Mouse (Mus musculus): Measurements from ENCODE around the gene Ttll12. TPM values are rescaled to one million over a fixed set of nuclear protein-coding genes. Genes with fewer than 3 reads are reported as not detected.

The Ttll12 gene
- polyA plus RNA-seq, 2 experiments, result 29.9 to 36.2 TPM

- Histone ChIP-seq H3K27ac (peak overlapping the region; percentile 100), H3K27me3 (ENCODE audit: control insufficient read depth, insufficient read depth, low read length) (no peaks in the 10 kb centered on the region), H3K4me2 (ENCODE audit: low read depth) (peak overlapping the region; percentile 99), H3K4me1 (replicated peaks; ENCODE audit: control insufficient read depth in 2 of 2, insufficient read depth in 2 of 2, low read length in 1 of 2) (peaks cover 34 to 39% of the 10 kb centered on the region in 2 experiments), H3K4me3 (ENCODE audit: insufficient read depth in 1 of 2, low read depth in 2 of 2, low read length in 2 of 2) (peak overlapping the region; percentile 81 to 84), H3K9ac (replicated peaks) (peak overlapping the region; percentile 97), H3K36me3 (replicated peaks; ENCODE audit: control insufficient read depth, insufficient read depth, low read depth) (peaks cover 42% of the 10 kb centered on the region), H3K9me3 (ENCODE audit: control insufficient read depth, low read length) (no peaks in the 10 kb centered on the region)
- 38% methylated on average over 6 of the region's 6 CpGs for WGBS (ENCODE audit: insufficient replicate concordance)
- TF ChIP-seq EP300 (IDR thresholded peaks at IDR 0.05; ENCODE audit: low read depth) (no peak), CTCF (IDR thresholded peaks at IDR 0.05; ENCODE audit: low read depth) (no peak)
- DNase-seq (ENCODE audit: low read depth in 3 of 3, low spot score in 3 of 3), result no peak
- no peak for ATAC-seq (ENCODE audit: insufficient read depth)
Measured at GRCm38 (mm10) chr15:83591758-83592157, 3.2 kb downstream of the Ttll12 start.

GRCm38 (mm10) chr15:83590841-83591240 lies 4.1 kb downstream of the Ttll12 start:
- peaks cover 5% of the 10 kb centered on the region for H3K9me3 ChIP-seq (ENCODE audit: control insufficient read depth, low read length)
- peaks cover 51% of the 10 kb centered on the region for H3K36me3 ChIP-seq (replicated peaks; ENCODE audit: control insufficient read depth, insufficient read depth, low read depth)
- peak overlapping the region; percentile 100 for H3K27ac ChIP-seq
- peaks cover 31 to 37% of the 10 kb centered on the region in 2 experiments for H3K4me1 ChIP-seq (replicated peaks; ENCODE audit: control insufficient read depth in 2 of 2, insufficient read depth in 2 of 2, low read length in 1 of 2)
- DNase-seq (ENCODE audit: low read depth in 3 of 3, low spot score in 3 of 3) (no peak), ATAC-seq (ENCODE audit: insufficient read depth) (no peak)
- no peak for TF ChIP-seq CTCF (IDR thresholded peaks at IDR 0.05; ENCODE audit: low read depth)
- no peak for TF ChIP-seq EP300 (IDR thresholded peaks at IDR 0.05; ENCODE audit: low read depth)
- peak overlapping the region; percentile 97 for H3K9ac ChIP-seq (replicated peaks)
- H3K27me3 ChIP-seq (ENCODE audit: control insufficient read depth, insufficient read depth, low read length), result no peaks in the 10 kb centered on the region
- WGBS (ENCODE audit: insufficient replicate concordance), result 86% methylated on average over 4 of the region's 4 CpGs
- H3K4me3 ChIP-seq (ENCODE audit: insufficient read depth in 1 of 2, low read depth in 2 of 2, low read length in 2 of 2), result peak overlapping the region in 1 of 2 experiments; percentile 81; a peak in 2 of 4 replicates
- peak overlapping the region; percentile 99 for H3K4me2 ChIP-seq (ENCODE audit: low read depth)

GRCm38 (mm10) chr15:83584741-83585220 lies 10.2 kb downstream of the Ttll12 start:
- ATAC-seq (ENCODE audit: insufficient read depth) (no peak), DNase-seq (ENCODE audit: low read depth in 3 of 3, low spot score in 3 of 3) (no peak)
- peaks cover 6% of the 10 kb centered on the region for H3K9me3 ChIP-seq (ENCODE audit: control insufficient read depth, low read length)
- no peak overlapping the region for H3K4me3 ChIP-seq (ENCODE audit: insufficient read depth in 1 of 2, low read depth in 2 of 2, low read length in 2 of 2)
- no peak overlapping the region for H3K9ac ChIP-seq (replicated peaks)
- no peaks in the 10 kb centered on the region for H3K27me3 ChIP-seq (ENCODE audit: control insufficient read depth, insufficient read depth, low read length)
- H3K36me3 ChIP-seq (replicated peaks; ENCODE audit: control insufficient read depth, insufficient read depth, low read depth), result peaks cover 90% of the 10 kb centered on the region
- H3K4me2 ChIP-seq (ENCODE audit: low read depth), result no peak overlapping the region
- TF ChIP-seq CTCF (IDR thresholded peaks at IDR 0.05; ENCODE audit: low read depth) (no peak), EP300 (IDR thresholded peaks at IDR 0.05; ENCODE audit: low read depth) (no peak)
- WGBS (ENCODE audit: insufficient replicate concordance), result 87% methylated on average over 6 of the region's 6 CpGs
- no peak overlapping the region for H3K27ac ChIP-seq
- H3K4me1 ChIP-seq (replicated peaks; ENCODE audit: control insufficient read depth in 2 of 2, insufficient read depth in 2 of 2, low read length in 1 of 2), result peaks cover 13 to 14% of the 10 kb centered on the region in 2 experiments

GRCm38 (mm10) chr15:83583419-83584156 lies 11.4 kb downstream of the Ttll12 start:
- Histone ChIP-seq H3K4me2 (ENCODE audit: low read depth) (peak overlapping the region; percentile 51), H3K27me3 (ENCODE audit: control insufficient read depth, insufficient read depth, low read length) (no peaks in the 10 kb centered on the region), H3K4me1 (replicated peaks; ENCODE audit: control insufficient read depth in 2 of 2, insufficient read depth in 2 of 2, low read length in 1 of 2) (peaks cover 13 to 14% of the 10 kb centered on the region in 2 experiments), H3K27ac (peak overlapping the region; percentile 18), H3K36me3 (replicated peaks; ENCODE audit: control insufficient read depth, insufficient read depth, low read depth) (peaks cover 92% of the 10 kb centered on the region), H3K9me3 (ENCODE audit: control insufficient read depth, low read length) (peaks cover 6% of the 10 kb centered on the region), H3K9ac (replicated peaks) (peak overlapping the region; percentile 47), H3K4me3 (ENCODE audit: insufficient read depth in 1 of 2, low read depth in 2 of 2, low read length in 2 of 2) (no peak overlapping the region; a peak in 1 of 4 replicates)
- DNase-seq (ENCODE audit: low read depth in 3 of 3, low spot score in 3 of 3) (peak in 1 of 3 experiments; percentile 52), ATAC-seq (ENCODE audit: insufficient read depth) (peak; percentile 82)
- 59% methylated on average over 8 of the region's 8 CpGs for WGBS (ENCODE audit: insufficient replicate concordance)
- TF ChIP-seq EP300 (IDR thresholded peaks at IDR 0.05; ENCODE audit: low read depth), result no peak
- TF ChIP-seq CTCF (IDR thresholded peaks at IDR 0.05; ENCODE audit: low read depth), result peak; percentile 85

- ATAC-seq (ENCODE audit: insufficient read depth) (no peak), DNase-seq (ENCODE audit: low read depth in 3 of 3, low spot score in 3 of 3) (no peak)
- no peak overlapping the region; the same call in 1 of the 2 replicates for H3K27ac ChIP-seq
- H3K4me1 ChIP-seq (replicated peaks; ENCODE audit: control insufficient read depth in 2 of 2, insufficient read depth in 2 of 2, low read length in 1 of 2), result peaks cover 13 to 14% of the 10 kb centered on the region in 2 experiments
- peaks cover 92% of the 10 kb centered on the region for H3K36me3 ChIP-seq (replicated peaks; ENCODE audit: control insufficient read depth, insufficient read depth, low read depth)
- no peak overlapping the region for H3K4me2 ChIP-seq (ENCODE audit: low read depth)
- no peak overlapping the region for H3K9ac ChIP-seq (replicated peaks)
- 82% methylated on average over 4 of the region's 4 CpGs for WGBS (ENCODE audit: insufficient replicate concordance)
- no peaks in the 10 kb centered on the region for H3K27me3 ChIP-seq (ENCODE audit: control insufficient read depth, insufficient read depth, low read length)
- peaks cover 6% of the 10 kb centered on the region for H3K9me3 ChIP-seq (ENCODE audit: control insufficient read depth, low read length)
- H3K4me3 ChIP-seq (ENCODE audit: insufficient read depth in 1 of 2, low read depth in 2 of 2, low read length in 2 of 2), result no peak overlapping the region
- TF ChIP-seq EP300 (IDR thresholded peaks at IDR 0.05; ENCODE audit: low read depth) (no peak), CTCF (IDR thresholded peaks at IDR 0.05; ENCODE audit: low read depth) (no peak)
Measured at GRCm38 (mm10) chr15:83582931-83583330, 12.0 kb downstream of the Ttll12 start.

Data from liver, embryonic 14.5 days (tissue).